Mouse (Mus musculus) right cerebral cortex, postnatal 14 days (tissue): ENCODE results near the gene Mafb.

Experiments
- DNase-seq: peaks from one replicate; pipeline ENCODE4 v3.0.0; 2022

Mafb gene

GRCm38 (mm10) chr2:160366980-160367338, at the start of gene Mafb:
Gene Mafb, minus strand, starts transcription at chr2:160367065.
- peak; percentile 88 for DNase-seq

GRCm38 (mm10) chr2:160415161-160415560, 48.3 kb upstream of the Mafb start:
- DNase-seq: no peak

- no peak for DNase-seq
Measured at GRCm38 (mm10) chr2:160414736-160415135, 47.9 kb upstream of the Mafb start.

- DNase-seq: no peak
Measured at GRCm38 (mm10) chr2:160413982-160414381, 47.1 kb upstream of the Mafb start.

GRCm38 (mm10) chr2:160413055-160413454, 46.2 kb upstream of the Mafb start:
- no peak for DNase-seq

- DNase-seq: no peak
Measured at GRCm38 (mm10) chr2:160411431-160411830, 44.6 kb upstream of the Mafb start.

GRCm38 (mm10) chr2:160407720-160408119, 40.9 kb upstream of the Mafb start:
- DNase-seq: no peak

GRCm38 (mm10) chr2:160397747-160398146, 30.9 kb upstream of the Mafb start:
- DNase-seq: no peak

GRCm38 (mm10) chr2:160394735-160395134, 27.9 kb upstream of the Mafb start:
- DNase-seq: no peak

GRCm38 (mm10) chr2:160392648-160393047, 25.8 kb upstream of the Mafb start:
- no peak for DNase-seq

GRCm38 (mm10) chr2:160388596-160388995, 21.7 kb upstream of the Mafb start:
- no peak for DNase-seq

GRCm38 (mm10) chr2:160383418-160383817, 16.6 kb upstream of the Mafb start:
- DNase-seq: no peak

- peak; percentile 61 for DNase-seq
Measured at GRCm38 (mm10) chr2:160378271-160378670, 11.4 kb upstream of the Mafb start.

- no peak for DNase-seq
Measured at GRCm38 (mm10) chr2:160376236-160376635, 9.4 kb upstream of the Mafb start.

GRCm38 (mm10) chr2:160369653-160370420, 3.0 kb upstream of the Mafb start:
- no peak for DNase-seq

GRCm38 (mm10) chr2:160368422-160369357, 1.8 kb upstream of the Mafb start:
- DNase-seq: no peak

GRCm38 (mm10) chr2:160367448-160368208, 763 bp upstream of the Mafb start:
- DNase-seq: peak; percentile 86

GRCm38 (mm10) chr2:160366111-160366979, 520 bp downstream of the Mafb start:
- DNase-seq: no peak

- no peak for DNase-seq
Measured at GRCm38 (mm10) chr2:160365107-160365911, 1.6 kb downstream of the Mafb start.

- DNase-seq: no peak
Measured at GRCm38 (mm10) chr2:160364666-160365065, 2.2 kb downstream of the Mafb start.

GRCm38 (mm10) chr2:160364128-160364650, 2.7 kb downstream of the Mafb start:
- no peak for DNase-seq
